Mouse (Mus musculus) G1E-ER4 (cell line): ENCODE results near the gene Htra1. TPM values are rescaled to one million over a fixed set of nuclear protein-coding genes. Genes with fewer than 3 reads are reported as not detected.

Source experiments
- GATA1 ChIP-seq: IDR thresholded peaks from one replicate; pipeline ENCODE4 v1.8.0; 2012; ENCODE audit warnings: low read length, inconsistent platforms
- polyA plus RNA-seq: library from polyadenylated mRNA; stranded (reverse); fragments of >175 nt; gene quantifications from 2 replicates; pipeline ENCODE4 v1.2.3, GENCODE M21; 2012

Htra1 gene
- polyA plus RNA-seq, 1 experiment: not detected

DNA sequence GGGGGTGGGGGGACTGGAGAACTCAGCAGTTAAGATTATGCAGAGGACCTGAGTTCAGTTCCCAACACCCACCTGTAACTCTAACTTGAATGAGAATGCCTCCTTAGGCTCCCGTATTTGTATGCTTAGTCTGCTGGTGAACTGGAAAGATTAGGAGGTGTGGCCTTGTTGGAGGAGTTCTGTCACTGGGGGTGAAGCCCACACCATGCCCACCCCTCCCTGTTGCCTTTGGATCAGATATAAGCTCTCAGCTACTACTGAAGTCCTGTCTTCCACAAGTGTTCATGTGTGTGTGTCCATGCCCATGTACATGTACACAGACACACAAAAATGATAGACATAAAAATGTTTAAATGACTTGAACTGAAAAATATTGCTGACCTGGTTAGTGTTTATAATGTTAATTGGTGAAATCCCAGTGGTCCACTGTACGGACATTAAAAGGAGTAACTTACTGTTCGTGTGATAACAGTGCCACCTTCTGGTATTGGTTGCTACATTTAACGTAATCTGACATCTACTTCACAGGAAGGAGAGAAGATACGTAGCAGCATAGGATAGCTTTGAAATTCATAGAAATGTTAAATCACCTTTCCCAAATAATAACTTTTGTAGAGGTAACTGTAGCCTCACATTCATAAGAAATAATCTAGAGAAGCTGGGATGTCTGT, 21.1 kb upstream of the Htra1 start:
- TF ChIP-seq GATA1: no peak

GRCm38 (mm10) chr7:130918260-130918659, 17.7 kb upstream of the Htra1 start:
- no peak for TF ChIP-seq GATA1

GRCm38 (mm10) chr7:130922981-130923731, 12.8 kb upstream of the Htra1 start:
- TF ChIP-seq GATA1: no peak

DNA sequence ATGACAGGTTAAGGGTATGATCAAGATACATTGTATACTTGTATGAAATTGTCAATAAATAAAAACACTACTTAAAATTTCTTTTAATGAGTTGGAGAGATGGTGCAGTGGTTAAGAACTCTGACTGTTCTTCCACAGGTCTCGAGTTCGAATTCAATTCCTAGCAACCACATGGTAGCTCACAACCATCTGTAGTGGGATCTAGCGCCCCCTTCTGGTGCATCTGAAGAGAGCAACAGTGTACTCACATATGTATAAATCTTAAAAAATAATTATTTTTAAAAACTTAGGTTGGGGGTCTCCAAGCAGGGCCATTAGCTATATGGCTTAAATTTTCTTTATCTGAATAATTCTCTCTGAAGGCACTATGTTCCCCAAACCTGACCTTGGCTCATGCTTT, 5.5 kb upstream of the Htra1 start:
- TF ChIP-seq GATA1: no peak

GRCm38 (mm10) chr7:130932921-130933320, 3.0 kb upstream of the Htra1 start:
- TF ChIP-seq GATA1: no peak

GRCm38 (mm10) chr7:130934654-130935053, 1.3 kb upstream of the Htra1 start:
- TF ChIP-seq GATA1: no peak

DNA sequence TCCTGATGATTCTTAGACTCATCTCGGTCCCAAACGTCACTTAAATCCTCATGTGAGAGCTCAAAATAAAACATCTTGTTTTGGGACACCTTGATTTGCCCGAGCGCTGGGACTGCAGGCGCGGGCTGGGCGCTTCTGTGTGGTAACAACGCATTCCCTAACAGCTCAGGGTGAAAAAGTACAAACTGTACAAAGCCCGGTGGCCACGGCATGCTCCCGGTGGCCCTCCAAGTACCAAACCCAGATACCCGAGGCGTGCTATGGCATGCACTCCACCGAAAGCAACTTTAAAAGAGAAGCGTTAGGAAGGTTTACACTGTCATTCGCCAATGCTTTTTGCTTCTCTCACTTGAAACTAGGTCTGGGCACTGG, 504 bp upstream of the Htra1 start:
- no peak for TF ChIP-seq GATA1

GRCm38 (mm10) chr7:130936472-130936951, 601 bp downstream of the Htra1 start:
- no peak for TF ChIP-seq GATA1

GRCm38 (mm10) chr7:130937266-130937841, 1.4 kb downstream of the Htra1 start:
- TF ChIP-seq GATA1: no peak

DNA sequence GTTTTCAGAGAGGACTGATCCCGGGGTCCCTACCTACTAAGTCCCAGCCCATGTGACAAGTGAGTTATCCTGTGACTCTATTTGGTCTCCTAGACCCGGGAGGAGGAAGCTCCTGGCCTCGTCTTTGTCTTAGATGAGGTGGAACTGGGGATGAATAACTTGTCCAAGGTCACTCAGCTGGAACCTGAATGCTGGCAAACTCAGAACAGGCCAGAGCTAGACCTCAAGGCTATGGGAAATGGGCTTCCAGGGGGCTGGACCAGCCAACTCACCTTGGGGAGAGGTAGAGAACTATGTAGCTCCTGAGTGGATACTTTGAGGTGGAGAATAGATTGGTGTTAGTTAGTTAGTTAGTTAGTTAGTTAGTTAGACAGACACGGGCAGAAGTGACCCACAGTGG, 2.1 kb downstream of the Htra1 start:
- TF ChIP-seq GATA1: no peak

GRCm38 (mm10) chr7:130938896-130939295, 3.0 kb downstream of the Htra1 start:
- TF ChIP-seq GATA1: no peak

DNA sequence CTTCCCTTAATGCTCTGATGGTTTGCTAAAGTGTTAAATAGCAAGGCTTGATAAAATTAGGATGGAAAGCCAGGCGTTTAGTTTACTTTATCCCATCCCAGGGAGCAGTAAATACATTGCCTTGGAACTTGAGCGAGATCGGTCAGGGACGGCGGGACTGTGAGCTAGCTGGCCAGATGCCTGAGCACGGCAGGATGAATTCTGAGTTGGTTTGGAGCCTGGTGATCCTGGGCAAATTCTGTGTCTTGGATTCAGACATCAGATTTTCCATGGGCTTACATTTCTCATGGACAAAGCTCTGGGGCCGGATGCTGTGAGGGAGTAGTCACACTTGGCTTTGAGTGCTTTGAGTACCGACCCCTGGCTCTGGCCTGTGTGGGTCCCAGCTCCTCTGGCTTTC, 4.8 kb downstream of the Htra1 start:
- TF ChIP-seq GATA1: no peak

DNA sequence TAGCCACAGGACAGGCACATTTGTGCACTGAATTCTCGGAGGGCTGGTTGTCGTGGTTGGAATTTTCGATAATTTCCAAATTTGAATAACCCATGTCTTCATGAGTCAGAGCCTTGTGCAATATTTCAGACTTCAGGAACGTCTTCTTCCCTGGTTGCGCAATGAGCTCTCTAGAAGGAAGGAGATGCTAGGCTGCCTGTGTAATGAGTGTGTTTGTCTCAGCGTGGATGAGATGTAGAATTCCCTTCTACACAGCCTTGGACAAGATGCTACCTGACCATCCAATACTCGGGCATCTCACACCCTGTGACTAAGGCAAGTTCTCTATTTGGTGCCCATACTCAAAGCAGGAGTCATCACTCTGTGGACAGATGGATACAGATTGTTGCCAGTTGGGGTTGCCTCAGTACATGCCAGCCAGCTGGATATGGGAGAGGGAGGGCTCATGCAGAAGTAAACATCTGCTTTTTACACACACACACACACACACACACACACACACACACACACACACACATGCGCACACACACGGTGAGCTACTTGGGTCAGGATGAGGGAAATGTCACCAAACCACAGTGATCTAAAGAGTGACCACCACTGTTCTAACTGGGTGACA, 7.5 kb downstream of the Htra1 start:
- no peak for TF ChIP-seq GATA1

GRCm38 (mm10) chr7:130944766-130945475, 9.0 kb downstream of the Htra1 start:
- no peak for TF ChIP-seq GATA1

GRCm38 (mm10) chr7:130945730-130946129, 9.8 kb downstream of the Htra1 start:
- TF ChIP-seq GATA1: no peak

DNA sequence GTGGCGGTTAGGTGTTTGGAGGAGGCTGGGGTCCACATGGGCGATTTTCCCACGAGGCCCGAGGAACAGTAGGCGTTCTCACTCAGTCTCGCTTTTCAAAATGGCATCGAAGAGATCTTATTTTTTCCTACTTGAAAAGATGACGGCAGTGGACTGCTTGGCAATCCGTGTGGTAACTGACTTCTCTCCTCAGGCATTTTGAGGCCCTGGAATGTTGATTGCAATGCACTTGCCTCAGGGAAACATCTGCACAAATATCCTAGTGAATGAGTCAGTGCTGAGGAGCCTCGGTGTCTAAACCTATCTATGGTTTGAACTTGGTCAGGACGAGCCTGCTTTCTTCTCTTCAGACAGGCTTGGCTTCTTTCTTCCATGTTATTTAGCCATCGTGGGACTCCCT, 10.4 kb downstream of the Htra1 start:
- no peak for TF ChIP-seq GATA1
